Mouse (Mus musculus) erythroid progenitor cell, adult 5-6 weeks (primary cell): Measurements from ENCODE around the gene Neu1. TPM values are rescaled to one million over a fixed set of nuclear protein-coding genes. Genes with fewer than 3 reads are reported as not detected.
"Not testable (repeated sequence)": the region's sequence is repeated elsewhere in the genome, so short reads cannot be mapped to it uniquely, and the experiment has no call there.

ENCODE experiments used
- ATAC-seq: replicated peaks from 2 replicates; pipeline ENCODE4 v1.8.0; 2016; ENCODE audit warnings: moderate number of reproducible peaks, mild to moderate bottlenecking, moderate TSS enrichment, inconsistent platforms; ENCODE audit not compliant: poor library complexity, low FRiP score, severe bottlenecking
- total RNA-seq, 2 experiments: library from RNA; stranded (forward) in 1 of 2; stranded (reverse) in 1 of 2; fragments of 150-400 nt in 1 of 2; fragments of 186-747, 209-891 nt in 1 of 2; gene quantifications; 2 replicates each; pipeline versions ENCODE4 v1.2.3 to v1.2.4; 2015 to 2017; ENCODE audit warnings: low replicate concordance in 2 of 2

The Neu1 gene
- total RNA-seq, 2 experiments from 2014 or later, result 3.8 to 3.9 TPM

DNA sequence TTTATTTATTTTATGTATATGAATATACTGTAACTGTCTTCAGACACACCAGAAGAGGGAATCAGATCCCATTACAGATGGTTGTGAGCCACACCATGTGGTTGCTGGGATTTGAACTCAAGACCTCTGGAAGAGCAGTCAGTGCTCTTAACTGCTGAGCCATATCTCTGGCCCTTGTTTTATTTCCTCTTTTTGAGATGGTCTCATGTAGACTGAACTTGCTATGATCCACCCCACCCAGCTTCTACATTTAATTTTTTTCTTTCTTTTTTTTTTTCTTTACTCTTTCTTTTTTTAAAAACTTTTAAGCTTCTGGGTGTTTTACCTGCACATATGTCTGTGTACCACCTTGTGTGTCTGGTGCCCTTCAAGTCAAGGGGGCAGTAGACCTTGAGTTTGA lies 30.2 kb upstream of the Neu1 start:
- ATAC-seq, result not testable (repeated sequence)

DNA sequence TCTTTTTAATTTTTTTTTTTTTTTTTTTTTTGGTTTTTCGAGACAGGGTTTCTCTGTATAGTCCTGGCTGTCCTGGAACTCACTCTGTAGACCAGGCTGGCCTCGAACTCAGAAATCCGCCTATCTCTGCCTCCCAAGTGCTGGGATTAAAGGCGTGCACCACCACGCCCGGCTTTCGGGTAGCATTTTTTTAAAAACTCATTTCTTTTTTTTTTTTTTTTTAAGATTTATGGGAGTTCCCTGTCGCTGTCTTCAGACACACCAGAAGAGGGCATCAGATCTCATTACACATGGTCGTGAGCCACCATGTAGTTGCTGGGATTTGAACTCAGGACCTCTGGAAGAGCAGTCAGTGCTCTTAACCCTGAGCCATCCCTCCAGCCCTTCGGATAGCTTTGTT lies 29.1 kb upstream of the Neu1 start:
- ATAC-seq, result not testable (repeated sequence)

DNA sequence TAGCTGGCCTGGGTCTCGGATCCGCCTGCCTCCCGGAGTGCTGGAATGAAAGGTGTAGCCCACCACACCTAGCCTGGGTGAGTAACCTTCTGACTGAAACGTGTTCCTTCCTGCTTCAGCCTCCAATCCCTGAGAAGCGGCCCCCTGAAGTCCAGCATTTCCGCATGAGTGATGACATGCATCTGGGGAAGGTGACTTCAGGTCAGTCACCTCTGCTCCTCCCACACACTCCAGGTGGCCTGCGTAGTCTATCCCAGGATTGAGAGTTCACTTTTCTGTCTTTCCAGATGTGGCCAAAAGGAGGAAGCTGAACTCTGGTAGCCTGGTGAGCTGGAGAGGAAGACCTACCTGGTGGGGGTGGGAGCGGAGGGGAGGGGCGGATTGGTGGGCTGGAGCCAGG lies 28.2 kb upstream of the Neu1 start:
- no peak for ATAC-seq

DNA sequence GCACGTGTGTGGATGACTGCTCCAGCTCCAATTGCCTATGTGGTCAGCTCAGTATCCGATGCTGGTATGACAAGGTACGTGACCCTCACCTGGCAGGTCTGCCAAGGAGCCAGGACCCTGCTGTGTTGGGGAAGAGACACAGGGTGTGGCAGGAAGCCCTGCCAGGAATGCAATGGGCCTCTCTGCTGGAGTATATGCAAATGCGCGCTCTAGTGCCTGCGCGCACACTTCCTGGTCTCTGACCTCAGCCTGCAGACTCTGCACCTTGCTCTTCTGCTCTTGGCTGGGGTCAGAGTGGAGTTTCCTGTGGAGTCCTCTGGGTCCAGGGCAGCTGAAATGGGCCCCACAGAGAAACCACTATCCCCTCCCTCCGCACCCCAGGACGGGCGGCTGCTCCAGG lies 20.1 kb upstream of the Neu1 start:
- ATAC-seq, result no peak

DNA sequence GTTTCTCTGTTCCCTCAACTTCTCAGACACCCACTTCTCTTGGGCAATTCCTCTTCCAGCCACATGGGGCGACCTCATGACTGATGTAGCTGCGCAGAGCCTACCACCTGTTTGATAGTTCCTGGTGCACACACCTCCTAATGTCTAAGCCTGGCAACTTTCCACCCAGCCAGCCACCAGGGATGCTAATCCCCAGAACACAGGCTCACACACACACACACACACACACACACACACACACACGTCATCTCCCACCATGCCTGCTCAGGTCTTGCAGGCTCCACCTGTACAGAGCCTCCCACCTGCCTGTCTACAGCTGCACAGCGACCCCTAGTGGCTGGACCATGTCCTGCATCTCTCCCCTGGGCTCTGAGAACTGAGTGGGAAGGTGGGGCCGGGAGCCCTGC lies 19.1 kb upstream of the Neu1 start:
- peak; percentile 86 for ATAC-seq

DNA sequence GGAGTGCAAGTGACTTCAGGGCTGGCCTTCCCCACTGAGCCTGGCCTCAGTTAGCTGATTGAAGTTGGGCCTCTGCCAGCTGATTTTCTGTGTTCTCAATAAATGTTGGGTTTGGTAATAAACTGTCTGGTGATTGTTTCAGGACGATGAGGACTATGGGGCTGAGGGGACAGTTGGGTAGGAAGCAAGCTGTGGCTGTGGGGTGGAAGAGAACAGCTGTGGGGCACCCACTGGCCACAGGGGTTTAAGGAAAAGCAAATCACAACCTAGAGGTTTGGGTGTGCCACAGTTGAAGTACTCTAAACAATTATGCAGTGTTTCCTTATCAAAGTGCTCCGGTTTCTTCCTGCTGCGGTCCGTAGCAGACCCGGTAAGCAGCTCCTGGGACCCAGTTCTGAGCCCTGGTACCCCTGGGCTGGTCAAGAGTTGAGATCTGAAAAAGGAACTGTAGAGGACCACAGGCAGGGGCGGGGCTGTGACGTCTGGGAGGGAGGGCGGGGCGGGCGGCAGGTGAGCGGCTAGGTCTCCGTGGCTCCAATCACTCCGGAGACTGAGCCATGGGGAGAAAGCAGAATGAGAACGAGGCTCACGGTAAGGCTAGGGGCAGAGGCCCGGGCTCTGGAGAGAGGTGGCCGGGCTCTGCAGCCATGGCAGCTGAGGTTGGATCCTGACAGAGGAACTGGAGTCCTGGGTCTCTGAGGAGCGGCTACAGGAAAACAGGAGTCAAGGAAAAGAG lies 17.0 kb upstream of the Neu1 start, which contains the start of gene Slc44a4:
Gene Slc44a4, plus strand, starts transcription at position 537 of the 736 bp plus-strand sequence.
- ATAC-seq, result no peak

DNA sequence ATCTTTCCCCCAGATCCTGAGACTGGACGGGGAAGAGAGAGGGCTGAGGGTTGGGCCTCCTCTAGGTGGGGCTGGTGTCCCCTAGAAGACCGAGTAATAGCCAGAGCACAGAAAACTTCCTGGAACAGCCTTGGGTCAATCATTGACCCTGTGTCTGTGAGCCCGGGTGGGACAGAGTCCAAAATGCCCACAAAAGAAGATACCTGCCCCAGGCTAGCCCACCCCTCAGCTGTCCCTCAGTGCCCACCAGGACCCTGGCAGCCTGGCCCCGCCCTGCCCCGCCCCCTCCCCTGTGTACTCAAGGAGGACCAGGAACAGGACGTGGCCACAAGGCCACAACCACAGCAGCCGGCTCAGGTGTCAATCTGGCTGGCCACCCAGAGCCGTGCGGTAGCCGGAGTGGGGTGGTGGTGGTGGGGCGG lies 15.6 kb upstream of the Neu1 start:
- ATAC-seq, result no peak

DNA sequence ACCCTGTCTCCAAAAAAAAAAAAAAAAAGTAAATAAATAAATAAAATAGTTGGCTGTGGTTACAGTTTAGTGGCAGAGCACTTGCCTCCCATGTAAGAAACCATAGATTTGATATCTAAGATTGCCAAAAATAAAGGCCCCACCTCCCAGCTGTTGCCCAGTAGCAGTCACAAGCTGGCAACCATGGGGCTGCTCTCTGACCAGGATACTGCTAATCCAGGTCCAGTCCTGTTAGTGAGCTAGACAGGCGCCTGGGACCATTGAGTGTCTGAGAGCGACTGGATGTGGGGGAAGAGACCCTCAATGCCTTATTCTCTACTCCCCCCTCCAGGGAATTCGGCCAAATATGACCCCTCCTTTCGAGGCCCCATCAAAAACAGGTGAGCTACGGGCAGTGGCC lies 14.7 kb upstream of the Neu1 start:
- ATAC-seq, result no peak

DNA sequence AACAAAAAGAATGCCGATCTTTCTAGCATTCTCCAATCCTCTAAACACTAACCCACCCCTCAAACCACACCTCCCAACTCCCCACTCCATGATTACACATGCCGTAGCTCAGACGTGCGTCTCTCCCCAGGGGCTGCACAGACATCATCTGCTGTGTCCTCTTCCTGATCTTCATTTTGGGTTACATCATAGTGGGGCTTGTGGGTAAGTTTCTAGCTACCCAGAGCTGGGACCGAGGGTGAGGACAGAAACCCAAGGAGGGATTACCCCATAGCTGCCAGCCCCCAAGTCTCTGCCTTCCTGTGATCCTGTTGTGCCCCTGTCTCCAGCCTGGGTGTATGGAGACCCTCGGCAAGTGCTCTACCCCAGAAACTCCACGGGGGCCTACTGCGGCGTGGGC lies 13.9 kb upstream of the Neu1 start:
- ATAC-seq, result no peak

DNA sequence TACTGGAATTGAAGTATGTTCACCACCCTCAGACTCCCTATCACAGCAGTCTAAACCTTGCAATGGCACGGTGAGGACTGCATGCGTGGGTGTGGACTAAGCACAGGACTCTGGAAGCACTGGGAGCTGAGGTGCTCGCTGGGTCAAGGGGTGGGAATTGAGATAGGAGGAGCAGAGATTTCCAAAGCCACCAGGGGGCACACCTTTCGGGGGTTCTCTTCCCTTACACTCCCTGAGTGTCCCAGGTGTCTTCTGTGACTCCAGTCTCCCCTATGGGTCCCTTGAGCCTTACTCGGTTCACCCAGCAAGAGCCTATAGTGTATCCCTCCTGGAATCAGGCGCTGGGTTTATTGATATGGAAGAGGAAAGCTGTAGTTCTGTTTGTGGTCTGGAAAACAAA lies 8.1 kb upstream of the Neu1 start:
- no peak for ATAC-seq

DNA sequence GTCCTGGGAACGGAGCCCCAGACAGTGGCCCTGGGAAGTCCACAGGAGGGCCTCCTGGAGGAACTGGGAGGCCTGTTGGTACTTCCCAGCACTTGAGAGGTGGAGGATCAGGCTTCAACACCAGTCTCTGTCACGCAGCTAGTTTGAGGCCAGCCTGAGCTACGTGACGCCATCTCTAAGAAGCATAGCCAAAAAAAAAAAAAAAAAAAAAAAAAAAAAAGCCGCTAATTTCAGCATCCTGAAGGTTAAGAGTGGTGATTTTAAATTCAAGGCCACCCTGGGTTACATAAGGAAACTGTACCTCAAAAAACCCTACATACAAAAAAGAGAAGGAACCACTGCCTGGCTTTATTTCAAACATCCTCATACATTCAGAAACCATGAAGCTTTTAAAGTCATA lies 6.8 kb upstream of the Neu1 start:
- ATAC-seq, result no peak

DNA sequence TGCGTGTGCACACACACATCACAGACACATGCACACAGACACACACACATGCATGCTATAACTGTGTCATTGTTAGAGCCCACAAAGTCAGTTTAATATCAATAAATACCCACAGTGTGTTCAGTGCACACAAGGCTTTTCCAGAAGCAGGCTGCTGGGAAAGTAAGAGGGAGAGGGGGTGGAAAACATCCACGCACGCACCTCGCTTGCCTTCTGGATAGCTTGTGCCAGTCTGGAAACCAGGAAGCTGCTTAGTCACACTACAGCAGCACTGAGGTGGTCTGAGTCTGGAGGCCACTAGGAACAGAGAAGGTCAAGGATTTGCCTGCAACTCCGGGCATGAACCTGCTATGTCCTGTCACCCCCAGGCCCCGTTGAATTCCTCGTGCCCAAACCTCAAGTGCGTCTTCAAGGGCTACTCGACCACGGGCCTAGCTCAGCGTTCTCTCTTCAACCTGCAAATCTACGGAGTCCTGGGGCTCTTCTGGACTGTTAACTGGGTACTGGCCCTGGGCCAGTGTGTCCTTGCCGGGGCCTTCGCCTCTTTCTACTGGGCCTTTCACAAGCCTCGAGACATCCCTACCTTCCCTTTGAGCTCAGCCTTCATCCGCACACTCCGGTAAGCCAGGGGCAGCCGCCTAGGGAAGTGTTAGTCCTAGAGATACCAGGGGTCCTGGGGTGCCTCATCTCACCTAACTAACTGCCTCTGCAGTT lies 3.6 kb upstream of the Neu1 start:
- ATAC-seq, result no peak

DNA sequence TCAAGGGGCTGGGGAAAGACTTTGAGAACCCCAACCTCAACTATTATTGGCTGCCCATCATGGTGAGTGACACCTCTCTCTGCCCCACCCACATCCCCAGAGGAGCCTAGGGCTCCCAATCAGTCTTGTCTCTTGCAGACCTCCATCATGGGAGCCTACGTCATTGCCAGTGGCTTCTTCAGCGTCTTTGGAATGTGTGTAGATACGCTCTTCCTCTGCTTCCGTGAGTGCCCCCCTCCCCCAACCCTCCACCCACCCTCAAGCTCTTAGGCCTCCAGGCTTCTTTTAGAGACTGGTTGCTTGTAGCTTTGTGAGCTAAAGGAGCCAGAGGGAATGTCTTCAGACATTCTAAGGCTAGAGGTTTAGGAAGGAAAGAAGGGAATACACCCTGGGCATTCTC lies 2.2 kb upstream of the Neu1 start:
- no peak for ATAC-seq

DNA sequence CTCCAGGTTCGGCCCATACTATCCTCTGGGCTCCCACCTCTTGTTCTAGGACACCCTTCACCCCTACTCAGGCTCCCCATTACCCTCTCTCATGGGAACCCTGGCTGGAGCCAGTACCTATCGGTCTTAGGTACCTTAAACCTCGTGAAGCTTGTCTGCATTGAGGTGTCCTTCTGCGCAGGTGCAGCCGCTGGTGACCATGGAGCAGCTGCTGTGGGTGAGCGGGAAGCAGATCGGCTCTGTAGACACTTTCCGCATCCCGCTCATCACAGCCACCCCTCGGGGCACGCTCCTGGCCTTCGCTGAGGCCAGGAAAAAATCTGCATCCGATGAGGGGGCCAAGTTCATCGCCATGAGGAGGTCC lies 664 bp downstream of the Neu1 start:
- 0 out of 2 replicates have a peak, but pooled peaks have one; percentile 15 for ATAC-seq

DNA sequence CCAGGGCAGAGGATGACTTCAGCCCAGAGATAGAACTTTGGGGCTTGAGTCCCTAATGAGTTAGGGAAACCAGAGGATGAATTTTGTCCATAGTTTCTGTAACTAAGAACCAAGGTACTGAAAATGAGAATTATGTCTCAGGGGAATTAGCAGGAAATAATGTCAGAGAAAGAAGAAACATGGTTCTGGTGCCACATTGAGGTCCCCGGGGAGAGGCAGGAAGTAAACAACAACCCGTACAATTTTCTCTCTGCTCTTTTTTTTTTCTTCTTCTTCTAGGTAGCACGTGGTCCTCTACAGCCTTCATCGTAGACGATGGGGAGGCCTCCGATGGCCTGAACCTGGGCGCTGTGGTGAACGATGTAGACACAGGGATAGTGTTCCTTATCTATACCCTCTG lies 1.2 kb downstream of the Neu1 start:
- no peak for ATAC-seq

DNA sequence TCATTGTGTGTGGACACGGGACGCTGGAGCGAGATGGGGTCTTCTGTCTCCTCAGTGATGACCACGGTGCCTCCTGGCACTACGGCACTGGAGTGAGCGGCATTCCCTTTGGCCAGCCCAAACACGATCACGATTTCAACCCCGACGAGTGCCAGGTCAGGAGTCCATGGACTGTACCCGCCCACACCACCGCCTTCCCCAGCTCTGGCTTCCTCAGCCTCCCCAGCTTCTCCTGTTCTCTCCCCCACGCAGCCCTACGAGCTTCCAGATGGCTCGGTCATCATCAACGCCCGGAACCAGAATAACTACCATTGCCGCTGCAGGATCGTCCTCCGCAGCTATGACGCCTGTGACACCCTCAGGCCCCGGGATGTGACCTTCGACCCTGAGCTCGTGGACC lies 3.0 kb downstream of the Neu1 start:
- ATAC-seq, result no peak

DNA sequence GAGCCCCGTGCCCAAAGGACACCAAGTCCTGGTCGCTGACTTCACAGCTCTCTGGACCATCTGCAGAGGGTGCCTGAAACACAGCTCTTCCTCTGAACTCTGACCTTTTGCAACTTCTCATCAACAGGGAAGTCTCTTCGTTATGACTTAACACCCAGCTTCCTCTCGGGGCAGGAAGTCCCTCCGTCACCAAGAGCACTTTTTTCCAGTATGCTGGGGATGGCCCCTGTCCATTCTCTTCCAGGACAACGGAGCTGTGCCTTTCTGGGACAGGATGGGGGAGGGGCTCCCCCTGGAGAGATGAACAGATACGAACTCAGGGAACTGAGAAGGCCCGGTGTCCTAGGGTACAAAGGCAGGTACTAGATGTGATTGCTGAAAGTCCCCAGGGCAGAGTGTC lies 3.8 kb downstream of the Neu1 start:
- no peak for ATAC-seq

DNA sequence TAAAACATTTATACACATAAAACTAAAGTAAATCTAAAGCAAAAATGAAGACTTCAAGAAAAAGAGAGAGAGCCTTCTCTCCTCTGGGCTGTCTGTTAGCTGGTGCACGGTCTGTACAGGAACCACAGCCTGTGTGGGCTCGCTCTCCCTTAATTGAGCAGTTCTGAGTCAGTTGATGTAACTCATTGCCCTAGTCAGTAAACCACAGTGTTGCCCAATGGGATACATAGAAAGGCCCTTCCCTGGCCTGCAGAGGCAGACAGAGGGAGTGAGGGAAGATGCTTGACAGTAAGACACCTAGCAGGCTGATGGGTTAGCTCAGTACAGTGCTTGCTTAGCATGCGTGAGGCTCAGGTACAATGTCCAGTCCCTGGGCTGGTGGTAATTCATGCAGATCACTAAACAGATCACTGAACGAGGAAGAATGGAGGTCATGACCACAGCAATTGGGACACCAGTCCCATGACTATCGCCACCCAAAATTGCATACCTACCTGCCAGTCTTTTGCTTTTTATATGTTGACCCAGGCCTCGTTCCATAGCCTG lies 7.0 kb downstream of the Neu1 start:
- ATAC-seq, result no peak

DNA sequence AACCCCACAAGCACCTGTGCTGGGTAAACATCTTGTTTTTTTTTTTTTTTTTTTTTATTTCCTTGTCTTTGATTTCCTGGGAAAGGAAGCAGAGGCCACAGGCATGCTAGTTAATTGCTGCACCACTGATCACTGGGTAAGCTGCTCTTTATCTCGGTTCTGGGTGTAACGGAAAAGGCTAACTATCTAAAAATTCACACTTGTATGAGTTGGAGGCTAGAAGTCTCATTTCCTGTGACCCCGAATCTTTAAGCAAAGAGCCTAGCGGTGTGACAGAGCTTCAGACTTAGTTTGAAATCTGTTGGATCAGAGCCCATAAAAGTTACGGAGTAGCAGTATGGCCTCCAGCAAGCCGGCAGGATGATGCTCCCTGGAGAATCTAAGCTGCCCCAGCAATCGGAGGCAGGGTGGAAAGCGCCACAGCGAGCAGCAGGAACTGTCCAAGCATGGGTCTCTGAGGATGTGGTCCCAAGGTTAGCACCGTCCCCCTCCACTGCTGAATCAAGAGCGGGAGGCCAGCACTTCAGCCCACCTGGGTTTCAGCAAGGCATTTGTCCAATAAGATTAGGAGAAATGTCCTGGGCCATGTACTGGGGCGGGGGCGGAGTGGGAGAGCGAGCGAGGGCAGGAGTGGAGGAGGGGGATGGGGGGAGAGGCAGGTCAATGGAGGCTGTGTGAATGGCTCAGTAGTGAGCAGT lies 10.4 kb downstream of the Neu1 start:
- ATAC-seq, result peak; percentile 46; the same call in 1 of the 2 replicates

DNA sequence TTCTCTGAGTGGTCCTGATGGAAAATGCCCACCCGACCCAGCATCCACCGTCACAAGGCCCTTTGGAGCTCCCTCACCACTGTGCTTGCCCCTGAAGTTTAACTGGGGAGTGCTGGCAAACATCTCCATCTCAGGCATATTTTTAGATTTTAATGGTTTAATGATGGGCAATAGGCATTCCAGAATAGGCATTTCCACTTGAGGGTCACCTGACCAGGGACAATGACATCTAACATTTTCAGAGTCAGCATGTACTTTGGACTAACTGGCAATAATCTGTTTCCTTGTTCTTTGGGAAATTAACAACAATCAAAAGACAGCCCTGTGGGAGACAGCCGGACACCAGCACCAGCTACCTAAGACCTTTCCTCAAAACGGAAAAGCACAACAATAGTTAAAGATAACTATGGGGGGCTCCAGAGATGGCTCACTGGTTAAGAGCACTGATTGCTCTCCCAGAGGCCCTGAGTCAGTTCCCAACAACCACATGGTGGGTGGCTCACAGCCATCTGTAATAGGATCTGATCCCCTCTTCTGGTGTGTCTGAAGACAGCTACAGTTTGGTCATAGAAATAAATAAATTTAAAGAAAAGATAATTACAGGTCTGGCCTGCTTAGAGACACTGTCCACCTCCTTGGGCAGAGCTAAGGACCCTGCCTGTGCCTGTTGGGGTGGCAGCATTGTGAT lies 12.2 kb downstream of the Neu1 start:
- no peak for ATAC-seq
